Mouse (Mus musculus) forebrain, embryonic 11.5 days (tissue): Measurements from ENCODE around the gene Letmd1. TPM values are rescaled to one million over a fixed set of nuclear protein-coding genes. Genes with fewer than 3 reads are reported as not detected.
A peak's percentile ranks its signal among the peaks of the same experiment; 100 is the strongest.

Experiments
- ATAC-seq: fragments of 200-750 bp; cut with Nextera tagmentation; replicated peaks from 2 replicates; pipeline ENCODE4 v1.8.0; 2017; ENCODE audit warnings: moderate TSS enrichment; ENCODE audit not compliant: low FRiP score
- DNase-seq: peaks from one replicate; pipeline ENCODE4 v3.0.0-alpha.2; 2017; ENCODE audit warnings: low spot score
- H3K27ac ChIP-seq: fragments of 300-500 bp; sonication (generic); 2 replicates; pipeline ENCODE4 v1.5.1; 2014; ENCODE audit warnings: low read depth, low read length
- H3K27me3 ChIP-seq: fragments of 300-500 bp; sonication (generic); 2 replicates; pipeline ENCODE4 v1.6.1; 2014; ENCODE audit warnings: mild to moderate bottlenecking, low read length, mixed read lengths; ENCODE audit not compliant: control insufficient read depth, insufficient read depth
- H3K36me3 ChIP-seq: fragments of 300-500 bp; sonication (generic); 2 replicates; pipeline ENCODE4 v1.6.1; 2014; ENCODE audit warnings: mild to moderate bottlenecking, low read length, moderate library complexity, mixed read lengths; ENCODE audit not compliant: control insufficient read depth, insufficient read depth
- H3K4me1 ChIP-seq: fragments of 300-500 bp; sonication (generic); replicated peaks from 2 replicates; pipeline ENCODE4 v1.6.1; 2014; ENCODE audit warnings: low read length, mixed read lengths; ENCODE audit not compliant: control insufficient read depth, insufficient read depth
- H3K4me2 ChIP-seq: fragments of 300-500 bp; sonication (generic); 2 replicates; pipeline ENCODE4 v1.6.1; 2014; ENCODE audit warnings: low read depth, mild to moderate bottlenecking, low read length, moderate library complexity, mixed read lengths; ENCODE audit not compliant: severe bottlenecking
- H3K4me3 ChIP-seq: fragments of 300-500 bp; sonication (generic); 2 replicates; pipeline ENCODE4 v1.5.1; 2014; ENCODE audit warnings: low read depth, low read length
- H3K9ac ChIP-seq: fragments of 300-500 bp; sonication (generic); 2 replicates; pipeline ENCODE4 v1.6.1; 2014; ENCODE audit warnings: low read length
- H3K9me3 ChIP-seq: fragments of 300-500 bp; sonication (generic); 2 replicates; pipeline ENCODE4 v1.6.1; 2016; ENCODE audit warnings: low read length, mixed read lengths; ENCODE audit not compliant: control insufficient read depth
- WGBS: fragments of 180-500 bp; shearing (Covaris S2); extraction: QIAGEN DNeasy Blood & Tissue Kit; methylation state at CpG from one replicate; pipeline ENCODE4 v1.1.7; 2014; 5-methylcytosine and 5-hydroxymethylcytosine counted together
- polyA plus RNA-seq: library from polyadenylated mRNA; unstranded; fragments of >200 nt; fragmentation: Nextera tagmentation; extraction: Ambion mirVana; gene quantifications from 2 replicates; pipeline ENCODE4 v1.2.1, GENCODE M21; 2014

The Letmd1 gene
- polyA plus RNA-seq, 1 experiment from 2014 or later, result 41.3 TPM

GRCm38 (mm10) chr15:100446887-100447286, 21.9 kb upstream of the Letmd1 start:
- no peaks in the 10 kb centered on the region; the same call in 1 of the 2 replicates for H3K4me1 ChIP-seq

GRCm38 (mm10) chr15:100448572-100448971, 20.3 kb upstream of the Letmd1 start:
- DNase-seq (no peak), ATAC-seq (no peak)
- H3K4me3 ChIP-seq, result no peak overlapping the region
- no peaks in the 10 kb centered on the region; the same call in 1 of the 2 replicates for H3K4me1 ChIP-seq
- H3K36me3 ChIP-seq, result no peaks in the 10 kb centered on the region
- H3K4me2 ChIP-seq, result no peak overlapping the region
- no peaks in the 10 kb centered on the region for H3K9me3 ChIP-seq
- 76% methylated on average over 4 of the region's 4 CpGs for WGBS
- no peak overlapping the region for H3K27ac ChIP-seq
- H3K27me3 ChIP-seq, result no peaks in the 10 kb centered on the region
- no peak overlapping the region for H3K9ac ChIP-seq

More at GRCm38 (mm10) chr15:100446887-100447286, 21.9 kb upstream of the Letmd1 start:
- no peak overlapping the region for H3K9ac ChIP-seq
- 79% methylated on average over 2 of the region's 2 CpGs for WGBS
- no peaks in the 10 kb centered on the region for H3K27me3 ChIP-seq
- H3K9me3 ChIP-seq, result no peaks in the 10 kb centered on the region
- no peaks in the 10 kb centered on the region for H3K36me3 ChIP-seq
- no peak for ATAC-seq
- DNase-seq, result no peak
- H3K4me2 ChIP-seq, result no peak overlapping the region
- H3K27ac ChIP-seq, result no peak overlapping the region
- H3K4me3 ChIP-seq, result no peak overlapping the region

- no peak for ATAC-seq
- 90% methylated on average over 3 of the region's 3 CpGs for WGBS
- H3K4me1 ChIP-seq, result no peaks in the 10 kb centered on the region
- DNase-seq, result no peak
- H3K4me2 ChIP-seq, result no peak overlapping the region
- H3K27me3 ChIP-seq, result no peaks in the 10 kb centered on the region
- H3K36me3 ChIP-seq, result no peaks in the 10 kb centered on the region
- no peak overlapping the region for H3K4me3 ChIP-seq
- no peak overlapping the region for H3K27ac ChIP-seq
- H3K9me3 ChIP-seq, result no peaks in the 10 kb centered on the region
- no peak overlapping the region for H3K9ac ChIP-seq
Measured at GRCm38 (mm10) chr15:100449495-100449894, 19.3 kb upstream of the Letmd1 start.

GRCm38 (mm10) chr15:100451245-100451644, 17.6 kb upstream of the Letmd1 start:
- no peaks in the 10 kb centered on the region for H3K27me3 ChIP-seq
- no peak overlapping the region for H3K9ac ChIP-seq
- no peaks in the 10 kb centered on the region for H3K36me3 ChIP-seq
- H3K4me1 ChIP-seq, result no peaks in the 10 kb centered on the region
- ATAC-seq (no peak), DNase-seq (no peak)
- H3K4me2 ChIP-seq, result no peak overlapping the region
- H3K9me3 ChIP-seq, result no peaks in the 10 kb centered on the region
- no peak overlapping the region for H3K27ac ChIP-seq
- no peak overlapping the region for H3K4me3 ChIP-seq
- 84% methylated on average over 16 of the region's 16 CpGs for WGBS

- H3K4me2 ChIP-seq, result no peak overlapping the region
Measured at GRCm38 (mm10) chr15:100452486-100452885, 16.3 kb upstream of the Letmd1 start.

GRCm38 (mm10) chr15:100456356-100456991, 12.3 kb upstream of the Letmd1 start:
- Histone ChIP-seq H3K4me2 (no peak overlapping the region), H3K36me3 (no peaks in the 10 kb centered on the region), H3K4me3 (no peak overlapping the region), H3K9me3 (no peaks in the 10 kb centered on the region), H3K27ac (no peak overlapping the region), H3K4me1 (no peaks in the 10 kb centered on the region), H3K9ac (no peak overlapping the region), H3K27me3 (no peaks in the 10 kb centered on the region)
- no peak for ATAC-seq
- WGBS, result 60% methylated on average over 7 of the region's 7 CpGs
- no peak for DNase-seq

More at GRCm38 (mm10) chr15:100452486-100452885, 16.3 kb upstream of the Letmd1 start:
- Histone ChIP-seq H3K27ac (no peak overlapping the region), H3K27me3 (no peaks in the 10 kb centered on the region), H3K9me3 (no peaks in the 10 kb centered on the region), H3K36me3 (no peaks in the 10 kb centered on the region), H3K9ac (no peak overlapping the region), H3K4me3 (no peak overlapping the region), H3K4me1 (no peaks in the 10 kb centered on the region)
- ATAC-seq (no peak), DNase-seq (no peak)
- 86% methylated on average over 11 of the region's 11 CpGs for WGBS

- Histone ChIP-seq H3K27ac (no peak overlapping the region), H3K36me3 (no peaks in the 10 kb centered on the region), H3K9me3 (no peaks in the 10 kb centered on the region), H3K4me3 (no peak overlapping the region), H3K27me3 (no peaks in the 10 kb centered on the region), H3K4me1 (no peaks in the 10 kb centered on the region), H3K4me2 (no peak overlapping the region), H3K9ac (no peak overlapping the region)
- ATAC-seq (0 out of 2 replicates have a peak, but pooled peaks have one; percentile 36), DNase-seq (peak; percentile 88)
- 9% methylated on average over 17 of the region's 17 CpGs for WGBS
Measured at GRCm38 (mm10) chr15:100457340-100457739, 11.5 kb upstream of the Letmd1 start.

- Histone ChIP-seq H3K9me3 (no peaks in the 10 kb centered on the region), H3K9ac (no peak overlapping the region), H3K27ac (no peak overlapping the region), H3K27me3 (no peaks in the 10 kb centered on the region), H3K4me2 (no peak overlapping the region), H3K4me3 (no peak overlapping the region), H3K36me3 (no peaks in the 10 kb centered on the region), H3K4me1 (no peaks in the 10 kb centered on the region)
- no peak for ATAC-seq
- 47% methylated on average over 10 of the region's 10 CpGs for WGBS
- peak; percentile 81 for DNase-seq
Measured at GRCm38 (mm10) chr15:100458055-100458454, 10.8 kb upstream of the Letmd1 start.

GRCm38 (mm10) chr15:100460942-100461341, 7.9 kb upstream of the Letmd1 start:
- 8% methylated on average over 12 of the region's 12 CpGs for WGBS
- no peak overlapping the region for H3K9ac ChIP-seq
- H3K4me3 ChIP-seq, result no peak overlapping the region
- H3K9me3 ChIP-seq, result no peaks in the 10 kb centered on the region
- ATAC-seq, result 0 out of 2 replicates have a peak, but pooled peaks have one; percentile 36
- no peak for DNase-seq
- no peaks in the 10 kb centered on the region for H3K4me1 ChIP-seq
- no peaks in the 10 kb centered on the region for H3K27me3 ChIP-seq
- no peaks in the 10 kb centered on the region for H3K36me3 ChIP-seq
- H3K27ac ChIP-seq, result no peak overlapping the region
- peak overlapping the region; percentile 20; the same call in 1 of the 2 replicates for H3K4me2 ChIP-seq
